Mouse (Mus musculus): ENCODE results near the gene Pdzd2. TPM values are rescaled to one million over a fixed set of nuclear protein-coding genes. Genes with fewer than 3 reads are reported as not detected.

The Pdzd2 gene
- polyA plus RNA-seq, 1 experiment = 9.3 TPM

DNA sequence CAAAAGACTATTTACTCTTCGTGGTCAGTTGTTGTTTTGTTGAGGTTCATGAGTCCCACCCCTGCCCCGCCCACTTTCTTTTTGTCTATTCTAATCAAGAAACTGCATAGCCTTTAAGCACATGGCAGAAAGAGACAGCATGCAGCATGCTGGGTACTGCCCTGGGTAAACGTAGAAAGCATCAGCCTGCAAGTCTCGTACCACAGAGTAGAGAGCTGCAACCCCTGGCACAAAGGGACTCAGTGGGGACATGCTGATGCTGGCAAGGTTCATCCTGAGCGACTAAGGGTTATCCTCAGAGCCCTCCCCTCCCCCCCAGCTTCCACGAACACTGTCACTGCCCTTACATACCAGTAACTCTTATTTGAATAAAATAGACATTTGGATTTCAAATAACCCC is 114.2 kb downstream of the Pdzd2 start:
- Histone ChIP-seq H3K4me3 (ENCODE audit: control insufficient read depth, low read depth, low read length) (no peak overlapping the region), H3K27me3 (ENCODE audit: control insufficient read depth, insufficient read depth, low read length) (no peaks in the 10 kb centered on the region), H3K36me3 (ENCODE audit: control insufficient read depth, insufficient read depth, low read length) (no peaks in the 10 kb centered on the region), H3K4me1 (ENCODE audit: control insufficient read depth, insufficient read depth, low read length) (no peaks in the 10 kb centered on the region), H3K27ac (ENCODE audit: control insufficient read depth, insufficient read depth, low read depth, low read length) (no peak overlapping the region)
- TF ChIP-seq CTCF (IDR thresholded peaks at IDR 0.05; ENCODE audit: control insufficient read depth, insufficient read depth, insufficient replicate concordance, low read depth, low read length) = no peak
- no peak for TF ChIP-seq POLR2A (IDR thresholded peaks at IDR 0.05; ENCODE audit: control insufficient read depth, low read depth, low read length)

DNA sequence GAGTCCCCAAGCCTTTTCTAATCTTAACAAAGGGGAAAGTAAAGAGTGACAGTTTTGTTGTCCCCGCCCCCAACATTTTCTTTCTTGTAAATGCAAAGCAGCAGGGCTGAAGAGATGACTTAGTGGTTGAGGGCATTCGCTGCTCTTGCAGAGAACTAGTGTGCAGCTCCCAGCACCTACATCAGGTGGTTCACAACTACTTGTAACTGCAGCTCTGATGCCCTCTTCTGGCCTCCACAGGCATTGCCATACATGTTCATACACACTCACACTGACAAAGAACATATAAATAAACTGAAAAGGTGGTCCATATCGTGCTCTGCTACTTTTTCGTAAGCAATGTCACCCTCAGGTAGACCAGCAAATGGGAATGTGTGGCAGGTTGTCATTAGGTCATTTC is 116.2 kb downstream of the Pdzd2 start:
- H3K4me3 ChIP-seq (ENCODE audit: control insufficient read depth, low read depth, low read length) = no peak overlapping the region
- H3K36me3 ChIP-seq (ENCODE audit: control insufficient read depth, insufficient read depth, low read length) = no peaks in the 10 kb centered on the region
- H3K27ac ChIP-seq (ENCODE audit: control insufficient read depth, insufficient read depth, low read depth, low read length) = no peak overlapping the region
- TF ChIP-seq POLR2A (IDR thresholded peaks at IDR 0.05; ENCODE audit: control insufficient read depth, low read depth, low read length) (no peak), CTCF (IDR thresholded peaks at IDR 0.05; ENCODE audit: control insufficient read depth, insufficient read depth, insufficient replicate concordance, low read depth, low read length) (no peak)
- H3K27me3 ChIP-seq (ENCODE audit: control insufficient read depth, insufficient read depth, low read length) = no peaks in the 10 kb centered on the region
- no peaks in the 10 kb centered on the region for H3K4me1 ChIP-seq (ENCODE audit: control insufficient read depth, insufficient read depth, low read length)

DNA sequence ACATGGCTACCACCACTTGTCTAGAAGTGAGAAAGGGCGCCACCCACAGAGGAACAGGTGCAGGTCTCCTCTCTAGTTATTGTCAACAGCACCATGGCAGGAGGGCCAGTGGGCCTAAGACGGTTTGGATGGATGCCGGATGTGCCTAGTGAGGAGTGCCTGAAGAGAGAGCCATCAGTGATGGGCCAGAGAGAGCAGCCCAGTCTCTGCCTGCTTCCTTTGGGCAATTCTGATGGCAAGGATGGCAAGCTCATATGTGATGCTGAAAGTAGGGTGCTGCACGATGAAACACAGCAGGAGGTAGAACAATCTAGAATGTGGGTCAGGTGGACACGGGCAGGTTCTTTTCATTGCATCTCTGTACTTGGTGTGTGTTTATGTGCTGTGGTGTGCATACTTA is 117.0 kb downstream of the Pdzd2 start:
- Histone ChIP-seq H3K27me3 (ENCODE audit: control insufficient read depth, insufficient read depth, low read length) (no peaks in the 10 kb centered on the region), H3K4me3 (ENCODE audit: control insufficient read depth, low read depth, low read length) (no peak overlapping the region), H3K4me1 (ENCODE audit: control insufficient read depth, insufficient read depth, low read length) (no peaks in the 10 kb centered on the region), H3K27ac (ENCODE audit: control insufficient read depth, insufficient read depth, low read depth, low read length) (no peak overlapping the region), H3K36me3 (ENCODE audit: control insufficient read depth, insufficient read depth, low read length) (no peaks in the 10 kb centered on the region)
- TF ChIP-seq CTCF (IDR thresholded peaks at IDR 0.05; ENCODE audit: control insufficient read depth, insufficient read depth, insufficient replicate concordance, low read depth, low read length) (no peak), POLR2A (IDR thresholded peaks at IDR 0.05; ENCODE audit: control insufficient read depth, low read depth, low read length) (no peak)

- no peak overlapping the region for H3K27ac ChIP-seq (ENCODE audit: control insufficient read depth, insufficient read depth, low read depth, low read length)
- no peak overlapping the region for H3K4me3 ChIP-seq (ENCODE audit: control insufficient read depth, low read depth, low read length)
- no peaks in the 10 kb centered on the region for H3K36me3 ChIP-seq (ENCODE audit: control insufficient read depth, insufficient read depth, low read length)
- no peaks in the 10 kb centered on the region for H3K4me1 ChIP-seq (ENCODE audit: control insufficient read depth, insufficient read depth, low read length)
- TF ChIP-seq POLR2A (IDR thresholded peaks at IDR 0.05; ENCODE audit: control insufficient read depth, low read depth, low read length) (no peak), CTCF (IDR thresholded peaks at IDR 0.05; ENCODE audit: control insufficient read depth, insufficient read depth, insufficient replicate concordance, low read depth, low read length) (no peak)
- H3K27me3 ChIP-seq (ENCODE audit: control insufficient read depth, insufficient read depth, low read length) = no peaks in the 10 kb centered on the region
Observed at GRCm38 (mm10) chr15:12622093-12622643, 117.6 kb downstream of the Pdzd2 start.

GRCm38 (mm10) chr15:12619273-12619672 is 120.5 kb downstream of the Pdzd2 start:
- H3K4me3 ChIP-seq (ENCODE audit: control insufficient read depth, low read depth, low read length) = no peak overlapping the region
- TF ChIP-seq CTCF (IDR thresholded peaks at IDR 0.05; ENCODE audit: control insufficient read depth, insufficient read depth, insufficient replicate concordance, low read depth, low read length) (no peak), POLR2A (IDR thresholded peaks at IDR 0.05; ENCODE audit: control insufficient read depth, low read depth, low read length) (no peak)
- no peaks in the 10 kb centered on the region for H3K4me1 ChIP-seq (ENCODE audit: control insufficient read depth, insufficient read depth, low read length)
- no peaks in the 10 kb centered on the region for H3K27me3 ChIP-seq (ENCODE audit: control insufficient read depth, insufficient read depth, low read length)
- H3K36me3 ChIP-seq (ENCODE audit: control insufficient read depth, insufficient read depth, low read length) = no peaks in the 10 kb centered on the region
- no peak overlapping the region for H3K27ac ChIP-seq (ENCODE audit: control insufficient read depth, insufficient read depth, low read depth, low read length)

- Histone ChIP-seq H3K4me3 (ENCODE audit: control insufficient read depth, low read depth, low read length) (no peak overlapping the region), H3K4me1 (ENCODE audit: control insufficient read depth, insufficient read depth, low read length) (no peaks in the 10 kb centered on the region), H3K27me3 (ENCODE audit: control insufficient read depth, insufficient read depth, low read length) (no peaks in the 10 kb centered on the region), H3K36me3 (ENCODE audit: control insufficient read depth, insufficient read depth, low read length) (no peaks in the 10 kb centered on the region), H3K27ac (ENCODE audit: control insufficient read depth, insufficient read depth, low read depth, low read length) (no peak overlapping the region)
- TF ChIP-seq POLR2A (IDR thresholded peaks at IDR 0.05; ENCODE audit: control insufficient read depth, low read depth, low read length) (no peak), CTCF (IDR thresholded peaks at IDR 0.05; ENCODE audit: control insufficient read depth, insufficient read depth, insufficient replicate concordance, low read depth, low read length) (no peak)
Observed at GRCm38 (mm10) chr15:12617651-12618050, 122.1 kb downstream of the Pdzd2 start.

DNA sequence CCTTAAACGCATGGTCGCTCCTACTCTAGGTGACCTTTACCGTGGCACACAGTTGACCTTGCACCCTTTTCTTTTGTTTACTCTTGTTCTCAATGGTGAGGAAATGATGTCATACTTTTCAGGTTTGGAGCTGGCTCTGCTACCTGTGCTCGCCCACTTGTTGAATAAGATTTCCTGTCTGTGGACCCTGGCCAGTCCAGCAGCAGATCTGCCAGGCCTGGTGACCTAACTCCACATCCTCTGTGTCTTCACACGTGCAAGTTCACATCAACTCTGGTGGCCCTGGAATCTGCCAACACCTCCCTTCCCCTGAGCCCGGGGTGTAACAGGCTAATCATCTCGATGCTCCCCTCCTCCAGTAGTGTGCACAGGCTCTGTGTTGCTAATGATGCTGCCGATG is 122.5 kb downstream of the Pdzd2 start:
- Histone ChIP-seq H3K36me3 (ENCODE audit: control insufficient read depth, insufficient read depth, low read length) (no peaks in the 10 kb centered on the region), H3K4me1 (ENCODE audit: control insufficient read depth, insufficient read depth, low read length) (no peaks in the 10 kb centered on the region), H3K27me3 (ENCODE audit: control insufficient read depth, insufficient read depth, low read length) (no peaks in the 10 kb centered on the region), H3K27ac (ENCODE audit: control insufficient read depth, insufficient read depth, low read depth, low read length) (no peak overlapping the region), H3K4me3 (ENCODE audit: control insufficient read depth, low read depth, low read length) (no peak overlapping the region)
- no peak for TF ChIP-seq CTCF (IDR thresholded peaks at IDR 0.05; ENCODE audit: control insufficient read depth, insufficient read depth, insufficient replicate concordance, low read depth, low read length)
- no peak for TF ChIP-seq POLR2A (IDR thresholded peaks at IDR 0.05; ENCODE audit: control insufficient read depth, low read depth, low read length)

All from testis, adult 2 months (tissue).